Mouse (Mus musculus) hindbrain, embryonic 14.5 days (tissue): ENCODE data around the gene Amfr. TPM values are rescaled to one million over a fixed set of nuclear protein-coding genes. Genes with fewer than 3 reads are reported as not detected.

Experiments used
- ATAC-seq: fragments of 200-750 bp; cut with Nextera tagmentation; 2 replicates; pipeline ENCODE4 v1.8.0; 2017; ENCODE audit warnings: moderate number of reproducible peaks, mild to moderate bottlenecking, moderate TSS enrichment, moderate library complexity; ENCODE audit not compliant: low FRiP score
- DNase-seq: peaks from one replicate; pipeline ENCODE4 v3.0.0-alpha.2; 2015; ENCODE audit warnings: low spot score
- H3K27ac ChIP-seq: fragments of 300-500 bp; sonication (generic); 2 replicates; pipeline ENCODE4 v1.5.1; 2014; ENCODE audit warnings: mild to moderate bottlenecking, moderate library complexity
- H3K27me3 ChIP-seq: fragments of 300-500 bp; sonication (generic); 2 replicates; pipeline ENCODE4 v1.6.1; 2014; ENCODE audit warnings: mild to moderate bottlenecking, low read length, mixed read lengths; ENCODE audit not compliant: control insufficient read depth, insufficient read depth
- H3K36me3 ChIP-seq: fragments of 300-500 bp; sonication (generic); replicated peaks from 2 replicates; pipeline ENCODE4 v1.6.1; 2014; ENCODE audit not compliant: control insufficient read depth, insufficient read depth
- H3K4me1 ChIP-seq: fragments of 300-500 bp; sonication (generic); replicated peaks from 2 replicates; pipeline ENCODE4 v1.6.1; 2014; ENCODE audit warnings: antibody characterized with exemption, low read length, mixed read lengths; ENCODE audit not compliant: control insufficient read depth, insufficient read depth
- H3K4me2 ChIP-seq: fragments of 300-500 bp; sonication (generic); replicated peaks from 2 replicates; pipeline ENCODE4 v1.6.1; 2014; ENCODE audit warnings: mild to moderate bottlenecking, moderate library complexity
- H3K4me3 ChIP-seq: fragments of 300-500 bp; sonication (generic); replicated peaks from 2 replicates; pipeline ENCODE4 v1.5.1; 2014; ENCODE audit warnings: mild to moderate bottlenecking, low read length
- H3K9ac ChIP-seq: fragments of 300-500 bp; sonication (generic); 2 replicates; pipeline ENCODE4 v1.6.1; 2014
- H3K9me3 ChIP-seq: fragments of 300-500 bp; sonication (generic); 2 replicates; pipeline ENCODE4 v1.6.1; 2016; ENCODE audit warnings: low read length; ENCODE audit not compliant: control insufficient read depth
- WGBS: fragments of 180-500 bp; shearing (Covaris S2); extraction: QIAGEN DNeasy Blood & Tissue Kit; methylation state at CpG from one replicate; pipeline ENCODE4 v1.1.7; 2014; 5-methylcytosine and 5-hydroxymethylcytosine counted together
- polyA plus RNA-seq: library from polyadenylated mRNA; unstranded; fragments of >200 nt; fragmentation: Nextera tagmentation; extraction: Ambion mirVana; gene quantifications from 2 replicates; pipeline ENCODE4 v1.2.1, GENCODE M21; 2014

Gene Amfr
- polyA plus RNA-seq, 1 experiment from 2014 or later, result 83.1 TPM

GRCm38 (mm10) chr8:93972971-93973734 lies 39.5 kb downstream of the Amfr start:
- ATAC-seq, result no peak

DNA sequence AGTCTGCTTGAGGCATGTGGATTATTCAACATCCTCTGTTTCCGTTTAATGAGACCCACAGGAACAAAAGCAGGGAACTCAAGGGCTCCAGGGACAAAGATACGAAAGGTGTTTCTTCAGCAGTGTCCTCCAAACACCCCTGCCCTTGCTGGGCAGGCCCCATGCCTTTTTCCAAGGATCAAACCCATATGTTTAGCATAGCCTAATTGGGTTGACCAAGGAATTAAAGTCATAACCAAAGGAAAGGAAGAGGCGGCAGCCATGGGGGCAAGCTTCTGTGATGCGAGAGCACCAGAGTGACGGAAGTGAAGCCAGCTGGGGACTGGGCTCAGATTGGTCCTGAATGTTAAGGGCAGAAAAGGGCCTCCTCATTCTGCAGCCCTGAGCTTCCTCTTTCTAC lies 40.4 kb downstream of the Amfr start:
- H3K27ac ChIP-seq, result no peak overlapping the region
- no peak overlapping the region for H3K9ac ChIP-seq
- H3K4me1 ChIP-seq, result no peaks in the 10 kb centered on the region
- no peaks in the 10 kb centered on the region for H3K9me3 ChIP-seq
- DNase-seq (no peak), ATAC-seq (no peak)
- WGBS, result 92% methylated on average over 5 of the region's 5 CpGs
- H3K4me3 ChIP-seq, result no peak overlapping the region
- H3K4me2 ChIP-seq, result no peak overlapping the region
- H3K36me3 ChIP-seq, result peaks cover 85% of the 10 kb centered on the region
- no peaks in the 10 kb centered on the region for H3K27me3 ChIP-seq

More at GRCm38 (mm10) chr8:93972971-93973734, 39.5 kb downstream of the Amfr start:
- WGBS, result 80% methylated on average over 14 of the region's 14 CpGs
- peaks cover 86% of the 10 kb centered on the region for H3K36me3 ChIP-seq
- DNase-seq, result no peak
- no peak overlapping the region for H3K4me3 ChIP-seq
- H3K4me1 ChIP-seq, result no peaks in the 10 kb centered on the region
- no peak overlapping the region for H3K27ac ChIP-seq
- H3K4me2 ChIP-seq, result no peak overlapping the region
- H3K9me3 ChIP-seq, result no peaks in the 10 kb centered on the region
- H3K9ac ChIP-seq, result no peak overlapping the region
- H3K27me3 ChIP-seq, result no peaks in the 10 kb centered on the region

GRCm38 (mm10) chr8:93971451-93971850 lies 41.2 kb downstream of the Amfr start:
- Histone ChIP-seq H3K36me3 (peaks cover 87% of the 10 kb centered on the region), H3K27me3 (no peaks in the 10 kb centered on the region), H3K4me3 (no peak overlapping the region), H3K27ac (no peak overlapping the region), H3K4me1 (no peaks in the 10 kb centered on the region), H3K4me2 (no peak overlapping the region), H3K9me3 (no peaks in the 10 kb centered on the region), H3K9ac (no peak overlapping the region)
- 93% methylated on average over 10 of the region's 10 CpGs for WGBS
- DNase-seq (no peak), ATAC-seq (no peak)

DNA sequence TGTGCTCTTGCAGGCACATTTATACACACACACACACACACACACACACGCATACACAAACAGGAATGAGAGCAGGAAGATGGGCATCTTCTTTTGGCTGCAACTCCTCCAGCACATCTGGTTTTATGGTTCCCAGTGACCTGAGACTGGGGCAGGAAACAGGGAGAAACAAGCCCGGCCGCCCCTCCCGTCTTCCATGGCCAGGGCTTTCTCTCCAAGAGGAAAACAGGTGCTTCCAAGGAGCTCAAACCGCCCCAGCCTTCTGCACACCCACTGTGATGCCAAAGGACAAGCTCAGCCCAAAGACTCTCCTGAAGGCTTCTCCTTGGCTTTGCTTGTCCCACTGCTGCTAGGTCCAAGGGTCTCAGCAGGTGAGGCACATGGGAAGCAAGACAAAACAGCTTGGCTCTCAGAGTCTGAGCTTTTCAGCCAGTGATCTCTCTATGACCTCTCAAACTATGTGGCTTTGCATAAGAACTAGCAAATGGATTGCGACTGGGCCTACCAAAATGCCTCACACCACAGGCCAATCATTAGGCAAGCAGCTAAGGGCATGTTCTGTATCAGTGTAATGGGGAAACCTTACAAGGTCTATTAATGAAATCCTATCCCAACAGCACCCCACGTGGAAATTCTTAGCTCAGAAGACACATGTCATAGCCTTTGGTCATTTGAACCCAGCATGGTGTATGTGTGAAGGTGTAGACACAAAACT lies 42.9 kb downstream of the Amfr start:
- Histone ChIP-seq H3K36me3 (peaks cover 87% of the 10 kb centered on the region), H3K27ac (no peak overlapping the region), H3K4me2 (no peak overlapping the region), H3K4me3 (no peak overlapping the region), H3K9ac (no peak overlapping the region), H3K4me1 (no peaks in the 10 kb centered on the region), H3K9me3 (no peaks in the 10 kb centered on the region), H3K27me3 (no peaks in the 10 kb centered on the region)
- ATAC-seq (no peak), DNase-seq (no peak)
- 79% methylated on average over 7 of the region's 7 CpGs for WGBS

GRCm38 (mm10) chr8:93968293-93968692 lies 44.3 kb downstream of the Amfr start:
- no peak overlapping the region for H3K9ac ChIP-seq
- ATAC-seq, result no peak
- 68% methylated on average over 6 of the region's 6 CpGs for WGBS
- peaks cover 87% of the 10 kb centered on the region for H3K36me3 ChIP-seq
- H3K4me2 ChIP-seq, result no peak overlapping the region
- H3K27ac ChIP-seq, result no peak overlapping the region
- H3K27me3 ChIP-seq, result no peaks in the 10 kb centered on the region
- no peak overlapping the region for H3K4me3 ChIP-seq
- no peaks in the 10 kb centered on the region for H3K4me1 ChIP-seq
- H3K9me3 ChIP-seq, result no peaks in the 10 kb centered on the region
- DNase-seq, result no peak

GRCm38 (mm10) chr8:93960909-93961308 lies 51.7 kb downstream of the Amfr start:
- no peak overlapping the region for H3K4me3 ChIP-seq
- H3K4me1 ChIP-seq, result no peaks in the 10 kb centered on the region
- no peaks in the 10 kb centered on the region for H3K9me3 ChIP-seq
- no peak overlapping the region for H3K4me2 ChIP-seq
- no peak for DNase-seq
- WGBS, result 86% methylated on average over 6 of the region's 6 CpGs
- ATAC-seq, result no peak
- peaks cover 89% of the 10 kb centered on the region for H3K36me3 ChIP-seq
- no peaks in the 10 kb centered on the region for H3K27me3 ChIP-seq
- no peak overlapping the region for H3K9ac ChIP-seq
- no peak overlapping the region for H3K27ac ChIP-seq

DNA sequence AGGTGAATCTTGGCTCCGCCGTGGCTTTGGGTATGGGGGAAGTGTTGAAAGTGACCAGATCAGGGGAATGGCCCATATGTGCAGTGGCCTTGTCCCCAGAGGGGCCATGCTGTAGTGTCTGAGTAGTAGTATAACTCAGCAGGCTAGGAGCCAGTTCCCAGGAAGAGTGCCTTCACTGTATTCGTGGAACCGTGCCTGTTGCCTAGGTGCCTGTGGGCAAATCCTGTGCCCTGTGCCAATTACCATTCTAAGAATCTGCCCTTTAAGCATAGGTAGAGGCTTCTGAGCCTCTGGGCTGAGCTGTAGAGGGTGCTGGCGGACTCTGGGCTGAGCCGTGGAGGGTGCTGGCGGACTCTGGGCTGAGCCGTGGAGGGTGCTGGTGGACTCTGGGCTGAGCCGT lies 54.2 kb downstream of the Amfr start:
- no peak for DNase-seq
- Histone ChIP-seq H3K36me3 (peaks cover 89% of the 10 kb centered on the region), H3K9ac (no peak overlapping the region), H3K9me3 (no peaks in the 10 kb centered on the region), H3K4me3 (no peak overlapping the region), H3K4me1 (no peaks in the 10 kb centered on the region), H3K27me3 (no peaks in the 10 kb centered on the region), H3K27ac (no peak overlapping the region), H3K4me2 (no peak overlapping the region)
- 81% methylated on average over 9 of the region's 9 CpGs for WGBS
- ATAC-seq, result no peak

- no peaks in the 10 kb centered on the region for H3K4me1 ChIP-seq
- no peak overlapping the region for H3K4me3 ChIP-seq
- ATAC-seq (no peak), DNase-seq (no peak)
- WGBS, result 85% methylated on average over 9 of the region's 9 CpGs
- H3K36me3 ChIP-seq, result peaks cover 98% of the 10 kb centered on the region
- H3K9me3 ChIP-seq, result no peaks in the 10 kb centered on the region
- no peaks in the 10 kb centered on the region for H3K27me3 ChIP-seq
- no peak overlapping the region for H3K9ac ChIP-seq
- H3K27ac ChIP-seq, result no peak overlapping the region
- H3K4me2 ChIP-seq, result no peak overlapping the region
Observed at GRCm38 (mm10) chr8:93952511-93952910, 60.1 kb downstream of the Amfr start.

- no peaks in the 10 kb centered on the region for H3K4me1 ChIP-seq
- DNase-seq (no peak), ATAC-seq (no peak)
- no peak overlapping the region for H3K27ac ChIP-seq
- H3K9ac ChIP-seq, result no peak overlapping the region
- no peak overlapping the region for H3K4me3 ChIP-seq
- no peaks in the 10 kb centered on the region for H3K9me3 ChIP-seq
- H3K36me3 ChIP-seq, result peaks cover 92% of the 10 kb centered on the region
- 85% methylated on average over 14 of the region's 14 CpGs for WGBS
- H3K4me2 ChIP-seq, result no peak overlapping the region
- no peaks in the 10 kb centered on the region for H3K27me3 ChIP-seq
Observed at GRCm38 (mm10) chr8:93950133-93950532, 62.5 kb downstream of the Amfr start.
